Mouse (Mus musculus) heart, postnatal 25 days (tissue): ENCODE results near the gene Nle1. TPM values are rescaled to one million over a fixed set of nuclear protein-coding genes. Genes with fewer than 3 reads are reported as not detected.

Experiments
- DNase-seq: peaks from one replicate; pipeline ENCODE4 v3.0.0; 2022; ENCODE audit warnings: low spot score
- intact Hi-C: fragments of 180-260 bp; cut with DNase I; formaldehyde crosslinking; loops from one replicate; pipeline ENCODE4 v1.15.1; 2025
- total RNA-seq, 2 experiments: library from RNA; stranded (reverse); gene quantifications; 2 replicates each; pipeline ENCODE4 v1.2.3; 2021

Nle1 gene
- total RNA-seq, 2 experiments from 2014 or later = 12.1 to 14.5 TPM

DNA sequence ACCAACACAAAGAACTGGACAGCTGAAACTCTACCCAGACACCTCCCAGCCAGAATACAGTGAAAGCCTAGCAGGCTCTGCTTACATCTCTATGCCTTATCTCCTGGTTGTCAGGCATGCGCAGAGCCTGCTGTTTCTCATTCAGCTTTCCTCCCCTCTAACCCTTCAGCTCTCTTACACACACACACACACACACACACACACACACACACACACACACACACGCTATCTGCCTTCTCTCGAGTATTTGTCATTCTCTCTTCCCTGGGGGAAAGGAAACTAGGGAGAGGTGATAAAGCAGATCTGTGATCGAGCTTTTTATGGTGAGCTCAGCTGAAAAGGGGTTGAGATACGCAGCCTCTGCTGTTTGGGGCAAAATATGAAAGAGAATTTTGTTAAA lies 33.3 kb downstream of the Nle1 start:
- DNase-seq = no peak
- intact Hi-C loops = no loop called here

DNA sequence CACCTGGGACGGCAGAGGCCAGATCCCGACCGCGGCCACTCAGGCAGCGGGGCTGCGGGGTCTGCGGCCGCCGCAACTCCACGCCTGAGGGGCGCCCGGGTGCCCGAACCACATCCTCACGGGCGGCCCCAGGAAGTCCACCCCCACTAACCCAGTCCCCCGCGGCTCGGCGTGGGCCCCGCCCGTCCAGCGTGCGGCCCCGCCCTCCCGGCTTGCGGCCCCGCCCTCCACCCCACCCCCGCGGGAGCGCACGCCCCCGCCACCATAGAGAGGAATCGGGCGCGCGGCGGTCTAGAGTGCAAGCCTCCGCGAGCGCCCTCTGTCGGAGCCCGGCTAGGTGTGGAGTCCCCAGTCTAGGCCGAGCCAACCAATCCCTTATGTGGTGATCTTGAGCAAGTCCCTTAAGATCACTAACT lies 37.2 kb downstream of the Nle1 start, which contains the start of gene Rffl:
TSS of gene Rffl (minus strand) at position 180 of the 416 bp plus-strand sequence.
- intact Hi-C loops = loop anchor here (2.0 kb wide), 2 partner anchors 38 to 52 kb away; partner anchors contain the start of gene Nle1
- DNase-seq = peak; percentile 83

DNA sequence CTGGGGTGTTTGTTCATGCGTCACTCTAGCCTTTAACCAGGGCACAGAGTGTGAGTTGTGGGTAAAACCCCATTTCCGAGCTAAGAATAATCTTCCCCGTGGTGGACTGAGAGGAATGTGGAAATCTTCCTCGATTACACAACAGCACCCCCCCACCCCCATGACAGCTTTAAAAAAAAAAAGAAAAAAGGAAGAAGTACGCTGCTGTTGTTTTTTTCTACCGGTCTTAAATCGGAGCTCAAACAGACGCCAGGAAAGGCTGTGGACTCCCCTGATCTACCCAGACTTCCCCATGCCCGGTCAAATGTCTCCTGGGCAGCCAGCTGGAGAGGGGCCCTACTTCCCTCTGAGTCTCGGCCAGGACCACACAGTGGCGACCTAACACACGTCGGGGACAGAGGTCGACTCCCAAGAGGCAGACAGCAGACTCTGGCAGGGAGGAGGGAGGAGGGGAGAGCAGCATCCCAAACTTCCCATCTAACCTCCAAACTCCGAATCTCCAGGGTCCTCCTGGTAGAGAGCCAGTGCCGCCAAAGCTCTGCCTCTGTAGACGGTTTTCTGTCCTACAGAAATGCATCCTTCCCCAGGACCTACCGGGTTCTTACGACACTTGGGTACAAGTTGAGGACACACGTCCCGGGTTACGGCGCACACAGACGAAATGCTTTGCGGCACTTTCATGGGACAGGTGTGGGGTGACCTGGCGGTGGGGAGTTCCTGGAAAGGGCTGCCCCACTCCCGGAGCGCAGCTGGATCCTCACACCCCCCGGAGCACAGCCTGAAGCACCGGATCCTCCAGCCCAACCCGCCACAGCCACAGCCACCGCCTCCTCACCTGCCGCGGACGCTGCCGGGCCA lies 37.8 kb downstream of the Nle1 start:
- intact Hi-C loops = loop anchor here (2.0 kb wide), 2 partner anchors 38 to 52 kb away; partner anchors contain the start of gene Nle1
- DNase-seq = peak; percentile 26

DNA sequence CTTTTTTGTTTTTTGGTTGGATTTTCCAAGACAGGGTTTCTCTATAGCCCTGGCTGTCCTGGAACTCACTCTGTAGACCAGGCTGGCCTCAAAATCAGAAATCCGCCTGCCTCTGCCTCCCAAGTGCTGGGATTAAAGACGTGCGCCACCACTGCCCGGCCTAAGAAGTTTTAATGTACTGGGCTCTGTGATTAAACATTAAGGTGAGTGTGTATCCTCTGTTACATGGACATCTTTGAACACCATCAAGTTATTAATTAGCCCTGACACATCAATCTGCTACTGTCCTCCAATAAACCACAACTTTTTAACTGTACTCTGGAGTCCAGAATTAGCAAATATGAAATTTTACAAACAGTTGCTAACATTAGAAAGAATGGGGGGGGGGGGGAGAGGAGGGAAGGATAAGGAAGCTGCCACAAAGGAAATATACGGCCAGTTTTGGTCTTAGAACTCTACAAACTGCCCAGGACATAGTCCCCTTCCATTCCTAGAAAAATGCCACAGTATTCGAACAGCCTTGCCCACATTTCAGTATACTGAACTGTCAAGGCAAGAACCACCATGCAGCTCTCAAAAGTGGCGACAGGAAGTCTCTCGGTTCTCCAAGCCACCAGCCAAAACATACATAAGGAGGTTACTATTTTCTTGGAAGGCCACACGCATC lies 38.6 kb downstream of the Nle1 start:
- intact Hi-C loops = loop anchor here (2.0 kb wide), 2 partner anchors 39 to 51 kb away; partner anchors contain the start of gene Nle1
- DNase-seq = no peak

DNA sequence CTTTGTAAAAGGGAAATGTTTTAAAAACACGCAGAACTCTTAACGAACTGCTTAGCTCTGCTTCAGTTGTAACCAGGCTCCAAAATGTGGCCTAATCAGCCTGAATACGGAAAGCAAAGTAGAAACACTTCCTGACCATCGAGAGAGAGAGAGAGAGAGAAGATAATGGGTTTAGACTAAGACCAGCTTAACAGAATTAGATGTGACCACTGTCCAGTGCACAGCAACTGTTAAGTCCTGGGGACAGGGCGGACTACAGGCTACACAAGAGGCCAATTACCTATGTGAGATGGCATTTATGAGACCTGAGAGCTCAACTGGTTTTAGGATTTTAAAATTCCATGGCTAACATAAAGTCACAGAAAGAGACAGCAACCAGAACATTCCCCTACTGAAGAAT lies 40.3 kb downstream of the Nle1 start:
- intact Hi-C loops = no loop called here
- DNase-seq = no peak

DNA sequence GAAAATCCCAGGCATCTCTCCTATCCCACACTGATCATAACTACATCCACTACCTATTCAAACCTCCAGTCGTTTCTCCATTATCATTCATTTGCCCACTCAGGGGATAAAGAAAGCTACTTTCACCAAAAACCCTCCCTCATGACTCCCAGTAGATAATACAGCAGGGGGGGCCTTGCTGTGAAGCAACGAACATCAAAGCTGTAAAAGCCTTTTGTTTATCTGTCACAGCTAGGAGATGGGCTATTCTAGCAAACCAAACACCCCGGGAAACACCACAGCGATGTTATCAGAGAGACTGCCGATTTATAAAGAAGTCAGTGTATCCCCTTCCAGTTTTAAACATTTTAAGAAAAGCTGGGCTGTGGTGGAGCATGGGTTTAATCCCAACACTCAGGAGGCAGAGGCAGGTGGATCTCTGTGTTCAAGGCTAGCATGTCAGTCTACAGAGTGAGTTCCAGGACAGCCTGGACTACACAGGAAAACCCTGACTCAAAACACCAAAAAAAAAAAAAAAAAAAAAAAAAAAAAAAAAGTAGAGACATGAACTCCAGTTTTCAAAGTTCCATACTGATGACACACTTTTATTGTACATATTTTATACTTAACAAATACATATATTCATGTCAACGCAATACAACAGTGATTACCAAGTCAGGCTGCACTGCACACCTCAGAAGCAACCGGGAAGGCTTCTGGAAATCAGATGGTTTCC lies 41.2 kb downstream of the Nle1 start:
- intact Hi-C loops = no loop called here
- no peak for DNase-seq

DNA sequence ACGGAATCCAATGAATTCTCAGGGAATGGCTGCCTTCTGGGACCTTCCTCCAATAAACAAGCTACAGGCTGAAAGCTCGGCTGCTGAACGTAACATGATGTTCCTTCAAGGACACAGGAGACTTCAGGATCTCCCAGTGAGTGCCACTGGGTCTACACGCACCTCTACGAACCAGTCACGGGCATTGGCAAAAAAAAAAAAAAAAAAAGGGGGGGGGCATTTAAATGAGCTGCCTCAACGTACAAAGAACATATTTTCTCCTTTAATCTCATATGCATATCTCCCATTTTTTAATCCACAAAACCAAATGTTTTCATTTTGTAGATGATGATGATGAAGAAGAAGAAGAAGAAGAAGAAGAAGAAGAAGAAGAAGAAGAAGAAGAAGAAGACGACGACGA lies 42.3 kb downstream of the Nle1 start:
- intact Hi-C loops = no loop called here
- no peak for DNase-seq

DNA sequence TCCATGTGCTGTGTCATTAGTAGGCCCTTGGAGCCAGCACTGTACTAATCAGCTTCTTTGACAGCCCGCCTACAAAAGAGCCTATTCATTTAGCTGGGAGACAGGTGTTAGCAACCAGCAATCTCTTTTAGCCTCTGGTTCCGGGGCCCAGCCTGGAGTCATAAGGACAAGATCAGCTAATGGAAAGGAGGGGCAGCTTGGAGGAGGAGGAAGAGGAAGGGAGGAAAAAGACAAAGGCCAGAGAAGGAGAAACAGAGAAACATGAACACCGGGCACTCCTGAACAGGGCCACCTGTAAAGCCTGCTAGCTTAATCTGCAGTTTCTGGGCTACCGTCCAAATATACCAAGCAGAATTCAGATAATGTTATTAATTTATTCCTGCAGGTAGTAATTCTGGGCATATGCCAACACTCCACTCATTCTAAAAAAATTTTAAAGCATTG lies 44.7 kb downstream of the Nle1 start:
- DNase-seq = no peak
- intact Hi-C loops = no loop called here

DNA sequence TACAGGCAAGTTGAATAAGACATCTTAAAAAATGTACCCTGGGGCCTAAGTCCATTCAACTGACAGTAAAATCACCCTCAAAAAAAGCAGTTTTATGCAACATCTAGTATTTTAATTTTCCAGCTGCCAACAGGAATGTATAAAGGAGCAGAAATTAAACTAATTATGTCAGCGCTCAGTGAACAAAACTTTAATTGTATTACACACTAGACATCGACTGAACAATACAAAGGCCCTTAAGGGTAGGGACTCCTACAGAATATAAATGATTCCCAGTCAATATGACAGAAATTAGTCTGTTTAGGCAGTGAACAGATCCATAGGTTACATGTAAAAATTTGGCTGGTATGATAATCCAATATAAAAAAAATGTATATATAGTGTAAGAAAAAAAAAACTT lies 45.2 kb downstream of the Nle1 start:
- intact Hi-C loops = no loop called here
- DNase-seq = no peak

DNA sequence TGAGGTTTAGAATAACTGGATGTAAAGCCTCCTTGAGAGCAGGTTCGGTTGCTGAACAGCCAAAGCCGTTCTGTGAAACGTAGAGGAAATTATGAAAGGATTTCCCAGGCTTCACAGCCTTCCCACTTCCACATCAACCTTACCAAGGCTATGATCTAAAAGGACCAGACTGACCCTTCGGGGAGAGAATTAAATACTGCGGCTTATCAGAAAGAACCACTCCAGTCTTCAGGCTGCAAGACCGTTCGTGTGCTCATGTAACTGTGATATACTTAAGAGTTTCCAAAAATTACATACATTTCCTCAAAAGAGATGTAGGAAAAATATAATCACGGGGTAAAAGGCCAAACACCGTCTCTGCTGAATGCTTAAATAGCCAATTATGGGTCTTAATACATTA lies 45.6 kb downstream of the Nle1 start:
- intact Hi-C loops = no loop called here
- DNase-seq = no peak

DNA sequence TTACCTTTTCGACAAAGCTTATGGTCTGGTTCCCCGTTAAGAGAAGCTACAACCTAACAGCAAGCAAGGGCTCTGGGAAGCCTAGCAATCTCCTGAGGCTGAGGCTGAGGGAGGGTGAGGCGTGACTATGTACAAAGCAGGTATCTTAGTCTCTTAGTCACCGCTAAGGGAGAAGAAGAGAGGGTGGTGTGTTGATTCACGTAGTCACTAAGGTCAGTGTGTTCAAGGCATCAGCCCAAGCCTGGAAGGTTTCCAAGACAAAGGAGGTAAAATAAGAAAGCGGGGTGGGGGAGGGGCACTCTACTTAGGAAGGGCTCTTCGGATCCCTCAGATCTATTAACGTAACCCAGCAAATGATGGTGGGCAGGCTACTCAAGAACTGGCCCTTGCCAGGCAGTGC lies 46.7 kb downstream of the Nle1 start:
- no peak for DNase-seq
- intact Hi-C loops = no loop called here

DNA sequence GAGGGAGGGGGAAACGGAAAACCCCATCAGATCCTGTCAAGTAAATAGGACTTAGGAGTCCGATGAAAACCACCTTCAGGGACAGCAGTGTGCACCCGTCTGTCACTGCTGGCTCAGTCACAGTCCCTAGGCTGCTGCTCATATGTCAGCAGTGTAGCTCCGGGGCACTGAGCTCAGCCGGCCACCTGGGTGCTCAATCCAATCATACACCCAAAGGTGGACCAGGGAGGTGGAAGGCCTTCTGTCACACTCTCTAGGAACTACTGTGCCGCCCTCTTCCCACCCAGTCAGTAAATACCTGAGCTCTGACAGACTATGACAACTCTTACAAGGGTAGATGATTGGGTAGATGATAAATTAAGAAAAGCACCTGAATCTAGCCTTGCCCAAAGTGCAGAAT lies 47.5 kb downstream of the Nle1 start:
- intact Hi-C loops = no loop called here
- DNase-seq = no peak

DNA sequence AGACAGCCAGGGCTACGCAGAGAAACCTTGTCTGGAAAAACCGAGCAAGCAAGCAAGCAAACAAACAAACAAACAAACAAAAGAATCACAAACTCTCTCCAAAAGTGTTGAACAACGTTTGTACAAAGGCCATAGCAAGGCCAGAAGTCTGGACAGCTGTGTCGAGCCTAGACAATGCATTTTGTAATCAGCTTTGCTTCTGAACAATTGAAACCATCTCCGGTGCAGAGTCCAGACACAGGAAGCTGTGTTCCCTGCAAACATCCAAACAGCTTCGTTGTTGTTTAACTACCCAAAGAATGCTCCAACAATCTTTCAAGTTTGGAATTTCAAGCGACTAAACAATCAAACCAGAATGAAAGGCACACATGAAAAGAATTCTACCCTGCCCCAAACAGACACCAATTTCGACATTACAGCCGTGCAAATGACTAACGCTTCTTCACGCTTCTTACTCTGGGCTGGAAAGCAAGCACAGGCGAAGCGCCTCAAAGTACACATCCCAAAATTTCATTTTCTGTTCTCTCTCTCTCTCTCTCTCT lies 50.8 kb downstream of the Nle1 start:
- DNase-seq = no peak
- intact Hi-C loops = no loop called here

DNA sequence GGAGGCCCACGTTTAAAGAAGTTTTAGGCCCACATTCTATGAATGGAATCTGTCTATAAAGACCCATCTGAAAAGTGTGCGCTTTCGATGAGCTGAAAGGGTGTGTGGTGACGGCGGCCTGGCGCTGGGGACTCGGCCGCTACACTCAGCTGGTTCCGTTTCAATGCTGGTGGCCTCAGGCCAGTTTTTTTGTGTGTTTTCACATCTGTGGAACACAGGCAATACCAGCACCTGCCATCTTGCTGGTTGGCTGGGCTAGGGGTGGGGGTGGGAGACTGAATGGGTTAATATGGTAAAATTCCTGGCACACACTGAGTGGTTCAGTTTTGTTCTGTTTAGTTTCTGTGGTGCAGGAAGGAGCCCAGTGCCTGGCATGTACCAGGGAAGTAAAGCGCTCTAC lies 52.2 kb downstream of the Nle1 start:
- no peak for DNase-seq
- intact Hi-C loops = no loop called here

DNA sequence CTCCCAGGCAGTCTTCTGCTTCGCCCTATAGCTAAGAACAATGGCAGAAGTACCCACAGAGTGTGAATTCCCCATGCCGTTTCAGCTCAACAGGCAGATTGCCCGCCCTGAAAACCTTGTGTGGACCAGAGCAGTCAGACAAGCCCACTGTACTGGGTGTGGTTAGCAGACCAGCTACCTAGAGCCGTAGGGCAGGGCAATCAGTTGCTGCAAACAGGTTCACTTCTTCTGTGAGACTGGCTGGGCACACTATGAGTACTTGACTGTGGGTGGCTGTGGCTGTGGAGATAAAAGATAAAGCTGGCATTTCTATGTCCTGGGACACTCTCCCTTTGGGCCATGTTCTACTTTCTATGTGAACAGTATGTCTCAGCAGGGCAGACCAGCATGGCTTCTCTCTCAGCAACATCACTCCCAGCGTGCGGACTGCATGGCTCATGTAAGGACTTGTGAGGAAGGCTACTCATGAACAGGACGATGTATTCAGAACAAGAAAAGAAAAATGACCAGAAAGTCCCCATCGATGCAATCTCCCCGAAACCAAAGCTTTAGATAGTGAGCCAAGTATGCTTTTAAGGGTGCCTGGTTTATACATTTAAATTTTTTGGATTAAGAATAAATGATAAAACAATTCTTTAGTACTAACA lies 52.8 kb downstream of the Nle1 start:
- DNase-seq = no peak
- intact Hi-C loops = no loop called here

DNA sequence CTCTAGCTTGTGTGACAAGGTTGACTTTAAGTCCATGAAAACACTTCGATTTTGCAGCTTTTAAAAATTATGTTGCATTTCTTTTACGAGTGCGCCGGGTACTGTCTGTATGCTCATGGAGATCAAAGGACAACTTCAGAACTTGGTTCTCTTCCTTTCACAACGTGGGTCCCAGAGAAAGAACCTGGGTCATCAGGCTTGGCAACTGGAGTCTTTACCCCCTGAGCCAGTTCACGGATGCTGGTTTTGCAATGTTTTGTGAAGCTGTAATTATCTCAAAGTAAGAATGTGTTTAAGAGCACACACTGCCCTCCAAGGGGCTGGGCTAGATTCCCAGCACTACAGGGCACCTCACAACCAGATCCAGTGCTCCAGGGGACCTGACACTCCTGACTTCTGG lies 54.1 kb downstream of the Nle1 start:
- intact Hi-C loops = no loop called here
- DNase-seq = no peak

DNA sequence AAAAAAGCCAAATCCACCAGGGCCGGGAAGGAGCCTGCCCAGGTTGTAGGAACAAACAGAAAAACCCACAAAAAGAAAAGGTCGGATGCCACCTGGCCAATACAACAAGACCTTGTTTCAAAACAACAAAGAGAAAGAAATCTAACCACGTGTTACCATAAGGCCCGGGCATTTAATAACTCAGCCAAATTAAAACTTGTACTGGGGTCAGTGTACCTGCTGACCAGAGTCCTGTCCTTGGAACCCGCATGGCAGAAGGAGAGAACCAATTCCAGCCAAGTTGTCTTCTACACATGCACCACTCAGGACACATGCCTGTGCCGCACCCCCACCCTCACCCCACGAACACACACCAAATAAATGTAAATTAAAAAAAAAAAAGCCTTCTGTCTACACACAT lies 55.3 kb downstream of the Nle1 start:
- DNase-seq = no peak
- intact Hi-C loops = no loop called here

DNA sequence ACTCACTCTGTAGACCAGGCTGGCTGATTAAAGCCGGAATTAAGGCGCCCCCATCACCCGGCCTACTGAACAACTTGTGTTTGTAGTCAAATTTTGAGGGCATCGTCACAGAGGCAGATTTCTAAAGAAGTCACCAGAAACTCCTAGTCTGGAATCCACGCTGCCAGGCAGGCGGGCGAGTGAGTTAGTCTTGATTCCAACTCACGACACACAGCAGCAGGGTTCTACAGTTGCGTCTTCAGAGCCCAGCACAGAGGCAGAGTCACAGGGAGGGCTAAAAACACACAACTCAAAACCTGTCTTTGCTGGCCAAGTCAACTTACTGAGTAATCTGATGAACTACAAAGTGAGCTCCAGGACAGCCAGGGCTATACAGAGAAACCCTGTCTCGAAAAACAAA lies 55.7 kb downstream of the Nle1 start:
- intact Hi-C loops = no loop called here
- DNase-seq = no peak

DNA sequence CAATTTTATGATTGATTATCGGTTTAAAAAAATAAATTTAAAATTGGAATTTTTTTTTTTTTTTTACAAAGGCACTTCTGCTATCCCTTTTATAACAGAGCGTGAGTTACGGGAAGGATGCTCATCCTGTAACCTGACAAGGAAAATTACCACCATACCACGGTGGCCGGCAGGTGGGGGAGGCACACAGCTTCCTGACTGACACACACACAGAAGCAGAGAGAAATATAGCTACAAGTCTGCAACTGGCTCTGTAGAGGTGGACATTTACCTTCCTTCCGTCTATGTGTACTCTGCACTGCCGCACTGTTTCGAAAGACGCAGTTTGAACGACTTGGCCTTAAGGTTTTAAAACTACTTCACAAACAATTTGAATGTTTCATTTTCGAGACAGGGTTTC lies 56.1 kb downstream of the Nle1 start:
- no peak for DNase-seq
- intact Hi-C loops = no loop called here
